Mouse (Mus musculus) kidney, embryonic 15.5 days (tissue): ENCODE measurements at regions not wholly inside any gene's neighbourhood (a gene's known extent, or its start where the extent isn't known, plus 50 kb on each side); places are given as distances from the start of the nearest gene placed in this dataset.

ENCODE experiments used
- ATAC-seq: fragments of 200-750 bp; cut with Nextera tagmentation; replicated peaks from 2 replicates; pipeline ENCODE4 v1.8.0; 2017; ENCODE audit warnings: moderate TSS enrichment; ENCODE audit not compliant: low FRiP score
- H3K27ac ChIP-seq: fragments of 300-500 bp; sonication (generic); 2 replicates; pipeline ENCODE4 v1.5.1; 2015; ENCODE audit warnings: mild to moderate bottlenecking, inconsistent platforms
- H3K27me3 ChIP-seq: fragments of 300-500 bp; sonication (generic); 2 replicates; pipeline ENCODE4 v1.6.1; 2015; ENCODE audit warnings: inconsistent platforms
- H3K36me3 ChIP-seq: fragments of 300-500 bp; sonication (generic); 2 replicates; pipeline ENCODE4 v1.6.1; 2015; ENCODE audit warnings: inconsistent platforms
- H3K4me1 ChIP-seq: fragments of 300-500 bp; sonication (generic); 2 replicates; pipeline ENCODE4 v1.6.1; 2015; ENCODE audit warnings: inconsistent platforms
- H3K4me2 ChIP-seq: fragments of 300-500 bp; sonication (generic); 2 replicates; pipeline ENCODE4 v1.6.1; 2015; ENCODE audit warnings: moderate library complexity, mild to moderate bottlenecking, inconsistent platforms
- H3K4me3 ChIP-seq: fragments of 300-500 bp; sonication (generic); replicated peaks from 2 replicates; pipeline ENCODE4 v1.5.1; 2015; ENCODE audit warnings: mild to moderate bottlenecking, inconsistent platforms
- H3K9ac ChIP-seq: fragments of 300-500 bp; sonication (generic); 2 replicates; pipeline ENCODE4 v1.6.1; 2015; ENCODE audit warnings: mild to moderate bottlenecking, inconsistent platforms
- H3K9me3 ChIP-seq: fragments of 300-500 bp; sonication (generic); replicated peaks from 2 replicates; pipeline ENCODE4 v1.6.1; 2016; ENCODE audit warnings: inconsistent platforms
- WGBS: fragments of 180-500 bp; shearing (Covaris S2); methylation state at CpG from one replicate; pipeline ENCODE4 v1.1.7; 2015; ENCODE audit warnings: mixed read lengths; 5-methylcytosine and 5-hydroxymethylcytosine counted together

DNA sequence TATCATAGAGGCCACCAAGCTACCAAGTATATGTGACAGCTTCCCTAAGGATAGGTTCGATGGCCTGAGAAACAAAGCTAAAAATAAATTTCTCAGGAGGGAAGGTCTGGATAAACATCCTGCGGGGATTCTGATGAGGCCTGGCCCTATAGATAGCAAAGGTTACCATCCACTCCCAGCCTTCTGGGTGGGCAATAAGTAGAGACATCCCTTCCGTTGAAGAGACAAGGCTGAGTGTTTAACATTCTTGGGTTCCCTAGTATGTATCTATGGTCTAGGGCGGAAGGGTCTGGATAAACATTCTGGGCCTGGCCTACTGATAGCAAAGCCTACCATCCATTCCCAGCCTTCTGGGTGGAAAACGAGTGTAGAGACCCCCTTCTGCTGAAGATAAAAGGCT is 180.5 kb upstream of the Dlk1 start:
- H3K27me3 ChIP-seq: no peaks in the 10 kb centered on the region
- H3K4me3 ChIP-seq: no peak overlapping the region
- no peak overlapping the region for H3K9ac ChIP-seq
- no peak overlapping the region for H3K4me2 ChIP-seq
- H3K9me3 ChIP-seq: no peaks in the 10 kb centered on the region
- ATAC-seq: no peak
- no peaks in the 10 kb centered on the region for H3K4me1 ChIP-seq
- no peak overlapping the region for H3K27ac ChIP-seq
- H3K36me3 ChIP-seq: no peaks in the 10 kb centered on the region
- WGBS: 76% methylated on average over 5 of the region's 5 CpGs

DNA sequence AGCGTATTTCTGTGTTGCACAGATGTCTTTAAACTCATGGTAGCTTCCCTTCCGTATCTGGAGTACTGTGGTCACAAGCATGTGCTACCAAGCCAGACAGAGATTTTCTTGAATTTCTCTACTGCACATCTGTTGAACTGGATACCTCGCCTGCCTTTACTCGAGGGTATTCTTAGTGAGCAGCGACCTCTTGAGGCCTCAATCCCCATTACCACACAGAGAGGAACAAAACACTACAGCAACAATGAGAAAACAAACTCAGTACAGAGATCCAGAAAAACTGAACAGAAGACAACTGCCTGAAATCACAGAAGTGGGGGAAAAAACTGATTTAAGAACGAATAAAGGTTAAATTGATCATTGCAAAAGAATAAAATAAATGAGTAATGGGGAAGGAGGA is 137.8 kb upstream of the Dlk1 start:
- no peaks in the 10 kb centered on the region for H3K36me3 ChIP-seq
- WGBS: 30% methylated on average over 6 of the region's 6 CpGs
- no peak overlapping the region for H3K4me3 ChIP-seq
- H3K4me2 ChIP-seq: no peak overlapping the region
- no peak for ATAC-seq
- no peaks in the 10 kb centered on the region for H3K27me3 ChIP-seq
- H3K4me1 ChIP-seq: no peaks in the 10 kb centered on the region
- no peak overlapping the region for H3K27ac ChIP-seq
- no peaks in the 10 kb centered on the region for H3K9me3 ChIP-seq
- no peak overlapping the region for H3K9ac ChIP-seq

DNA sequence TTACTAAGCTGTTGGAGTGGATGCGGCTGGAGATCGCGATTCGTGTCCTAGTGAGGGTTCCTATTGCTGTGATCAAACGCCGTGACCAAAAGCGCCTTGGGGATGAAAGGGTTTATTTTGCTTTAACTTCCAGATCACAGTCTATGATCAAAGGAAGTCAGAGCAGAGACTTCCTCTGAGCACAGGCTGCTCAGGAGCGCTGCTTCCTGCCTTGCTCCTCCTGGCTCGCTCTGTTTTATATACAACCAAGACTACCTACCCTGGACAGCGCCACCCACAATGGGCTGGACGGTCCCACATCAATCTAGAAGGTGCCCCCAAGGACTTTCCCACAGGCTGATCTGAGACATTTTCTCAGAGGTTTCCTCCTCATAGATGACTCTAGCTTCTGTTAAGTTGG is 126.6 kb upstream of the Dlk1 start:
- Histone ChIP-seq H3K27me3 (no peaks in the 10 kb centered on the region), H3K4me2 (0 out of 2 replicates have a peak overlapping the region, but pooled peaks have one; percentile 21), H3K9me3 (no peaks in the 10 kb centered on the region), H3K9ac (no peak overlapping the region), H3K27ac (no peak overlapping the region), H3K4me3 (no peak overlapping the region), H3K4me1 (0 out of 2 replicates have a peak, but pooled peaks cover 2% of the 10 kb centered on the region), H3K36me3 (no peaks in the 10 kb centered on the region)
- WGBS: 31% methylated on average over 11 of the region's 11 CpGs
- peak; percentile 83 for ATAC-seq

DNA sequence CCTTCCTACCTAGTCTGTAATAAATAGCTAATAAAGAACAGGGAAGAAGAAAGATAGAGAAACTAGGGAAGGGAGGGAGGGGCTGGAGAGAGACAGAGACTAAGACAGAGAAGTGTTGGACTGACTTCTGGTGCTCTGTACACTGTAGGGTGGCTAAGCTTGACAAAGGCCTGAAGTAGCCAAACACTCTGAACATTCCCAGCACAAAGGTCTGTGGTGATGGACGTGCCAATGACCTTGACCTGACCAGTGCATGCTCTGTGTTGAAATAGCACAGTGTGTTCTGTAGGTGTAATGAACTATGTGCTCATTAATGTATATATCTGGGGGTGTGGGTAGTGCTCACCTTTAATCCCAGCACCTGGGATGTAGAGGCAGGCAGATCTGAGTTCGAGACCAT is 81.3 kb upstream of the Dlk1 start:
- no peaks in the 10 kb centered on the region for H3K9me3 ChIP-seq
- H3K4me2 ChIP-seq: no peak overlapping the region
- H3K4me1 ChIP-seq: no peaks in the 10 kb centered on the region
- H3K27me3 ChIP-seq: no peaks in the 10 kb centered on the region
- H3K4me3 ChIP-seq: no peak overlapping the region
- WGBS: 82% methylated on average over 2 of the region's 2 CpGs
- no peak overlapping the region for H3K27ac ChIP-seq
- ATAC-seq: no peak
- no peak overlapping the region for H3K9ac ChIP-seq
- no peaks in the 10 kb centered on the region for H3K36me3 ChIP-seq

DNA sequence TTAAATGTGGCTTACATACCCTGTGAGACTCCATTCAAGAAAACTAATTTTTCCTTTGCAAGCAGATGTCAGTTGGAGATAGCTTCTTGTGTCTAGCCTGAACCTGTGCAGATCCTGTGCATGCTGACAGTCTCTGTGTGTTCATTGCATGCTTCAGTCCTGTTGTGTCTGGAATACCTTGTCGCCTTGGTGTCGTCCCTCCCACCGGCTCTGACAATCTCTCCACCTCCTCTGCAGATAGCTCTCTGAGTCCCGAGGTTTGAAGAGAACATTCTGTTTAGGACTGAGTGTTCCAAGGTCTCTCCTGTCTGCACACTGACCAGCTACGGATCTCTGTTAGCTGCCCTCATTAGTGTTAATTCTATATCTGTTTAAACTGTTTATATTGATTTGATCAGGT is 66.8 kb upstream of the Dlk1 start:
- H3K9ac ChIP-seq: no peak overlapping the region
- H3K4me2 ChIP-seq: no peak overlapping the region
- H3K4me1 ChIP-seq: peaks cover 5% of the 10 kb centered on the region; the same call in 1 of the 2 replicates
- H3K36me3 ChIP-seq: no peaks in the 10 kb centered on the region
- no peak overlapping the region for H3K4me3 ChIP-seq
- no peak overlapping the region for H3K27ac ChIP-seq
- no peaks in the 10 kb centered on the region for H3K27me3 ChIP-seq
- no peaks in the 10 kb centered on the region; the same call in 1 of the 2 replicates for H3K9me3 ChIP-seq
- 73% methylated on average over 5 of the region's 5 CpGs for WGBS
- no peak for ATAC-seq

DNA sequence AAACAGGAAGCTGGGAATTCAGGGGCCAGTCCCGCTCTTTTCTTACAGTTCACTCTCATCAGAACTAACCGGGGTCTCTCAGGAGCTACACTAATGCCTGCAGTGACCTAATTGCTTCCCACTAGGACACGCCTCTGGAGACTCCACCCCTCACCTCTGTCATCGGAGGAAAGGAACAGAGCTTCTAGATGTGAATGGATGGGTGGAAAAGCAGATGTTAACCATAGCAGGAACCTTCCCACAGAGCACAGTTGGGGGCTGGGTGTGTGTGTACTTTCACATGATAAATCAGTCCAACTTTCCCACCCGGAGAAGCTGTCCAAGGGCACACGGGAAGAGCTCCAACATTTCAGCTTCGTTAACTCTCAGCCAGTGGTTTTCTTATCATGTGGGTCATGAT is 63.8 kb upstream of the Dlk1 start:
- Histone ChIP-seq H3K4me2 (no peak overlapping the region), H3K9ac (no peak overlapping the region), H3K27ac (no peak overlapping the region), H3K36me3 (no peaks in the 10 kb centered on the region), H3K27me3 (peaks cover 7% of the 10 kb centered on the region; the same call in 1 of the 2 replicates), H3K4me1 (peaks cover 8% of the 10 kb centered on the region), H3K4me3 (no peak overlapping the region), H3K9me3 (no peaks in the 10 kb centered on the region)
- 22% methylated on average over 7 of the region's 7 CpGs for WGBS
- no peak for ATAC-seq

DNA sequence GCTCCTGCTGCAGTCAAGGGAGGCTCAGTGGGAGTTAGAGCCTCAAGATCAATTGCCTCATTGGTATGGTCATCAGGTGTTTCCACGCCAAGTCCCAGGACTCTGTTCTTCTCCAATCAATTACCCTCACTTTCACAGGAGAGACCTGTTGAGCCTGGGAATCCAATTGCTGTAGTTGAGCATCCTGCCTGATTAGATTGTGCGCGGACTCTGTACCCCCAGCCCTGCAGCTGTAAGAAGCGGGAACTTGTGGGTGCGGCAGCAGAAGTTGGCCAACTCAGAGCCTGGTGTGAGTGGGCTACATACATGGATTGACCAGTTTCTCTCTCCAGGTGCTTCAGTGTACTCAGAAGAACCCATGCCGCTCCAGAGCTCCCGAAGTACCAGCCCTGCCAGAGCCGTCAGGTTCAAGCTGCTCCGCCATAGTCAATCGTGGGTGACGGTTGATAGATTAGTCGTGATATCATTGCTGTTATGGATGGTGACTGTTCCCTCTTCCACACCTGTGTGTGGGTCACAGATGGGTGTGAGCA is 62.2 kb upstream of the Dlk1 start:
- Histone ChIP-seq H3K27ac (no peak overlapping the region), H3K27me3 (peaks cover 12% of the 10 kb centered on the region; the same call in 1 of the 2 replicates), H3K4me1 (peaks cover 15% of the 10 kb centered on the region), H3K9me3 (no peaks in the 10 kb centered on the region), H3K4me3 (no peak overlapping the region), H3K36me3 (no peaks in the 10 kb centered on the region), H3K4me2 (no peak overlapping the region), H3K9ac (no peak overlapping the region)
- no peak for ATAC-seq
- WGBS: 93% methylated on average over 12 of the region's 12 CpGs

DNA sequence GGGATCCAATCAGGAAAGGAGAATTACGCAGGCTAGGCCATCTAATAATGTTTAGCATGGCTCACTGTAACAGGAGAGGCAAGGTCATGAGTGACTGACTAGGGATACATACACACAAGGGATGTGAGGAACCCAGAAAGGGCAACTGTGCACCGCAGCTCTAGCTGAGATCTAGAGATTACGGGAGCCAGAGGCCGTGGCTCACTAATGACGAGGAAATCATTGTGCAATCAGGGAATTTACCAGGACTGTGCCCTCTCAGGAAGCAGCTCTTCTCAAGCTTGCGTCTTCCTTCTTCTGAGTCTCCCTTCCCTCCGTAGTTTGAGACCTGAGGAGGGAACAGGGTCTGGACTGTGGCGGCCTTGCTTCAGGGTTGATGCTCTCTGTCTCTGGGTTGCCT is 61.6 kb upstream of the Dlk1 start:
- Histone ChIP-seq H3K4me1 (peaks cover 15% of the 10 kb centered on the region), H3K27me3 (peaks cover 12% of the 10 kb centered on the region; the same call in 1 of the 2 replicates), H3K27ac (no peak overlapping the region), H3K4me2 (no peak overlapping the region), H3K36me3 (no peaks in the 10 kb centered on the region), H3K9me3 (no peaks in the 10 kb centered on the region), H3K4me3 (no peak overlapping the region), H3K9ac (no peak overlapping the region)
- 74% methylated on average over 8 of the region's 8 CpGs for WGBS
- no peak for ATAC-seq

DNA sequence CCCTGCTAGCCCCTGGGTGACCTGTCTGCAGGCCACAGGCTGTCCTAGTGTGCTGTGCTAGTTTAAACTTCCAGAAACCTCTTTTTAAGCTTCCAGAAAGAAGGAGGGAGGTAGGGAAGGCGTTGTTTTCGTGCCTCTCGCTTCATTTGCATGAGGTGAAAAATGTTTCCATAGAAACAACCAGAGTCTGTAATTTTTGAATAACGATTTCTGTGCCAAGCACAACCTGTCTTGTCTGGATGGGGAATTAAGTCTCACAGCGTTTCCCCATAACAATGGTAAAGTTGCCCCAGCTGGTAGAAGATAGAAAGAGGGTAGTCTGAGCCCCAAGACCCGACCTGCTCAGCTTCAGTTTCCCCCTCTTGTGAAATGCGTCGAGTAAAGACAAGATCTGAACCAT is 59.3 kb upstream of the Dlk1 start:
- H3K4me3 ChIP-seq: no peak overlapping the region
- ATAC-seq: no peak
- H3K4me1 ChIP-seq: peaks cover 25% of the 10 kb centered on the region
- H3K4me2 ChIP-seq: peak overlapping the region; percentile 42
- H3K9ac ChIP-seq: no peak overlapping the region
- 63% methylated on average over 8 of the region's 8 CpGs for WGBS
- no peaks in the 10 kb centered on the region for H3K36me3 ChIP-seq
- no peaks in the 10 kb centered on the region for H3K9me3 ChIP-seq
- H3K27ac ChIP-seq: no peak overlapping the region
- peaks cover 20% of the 10 kb centered on the region for H3K27me3 ChIP-seq

DNA sequence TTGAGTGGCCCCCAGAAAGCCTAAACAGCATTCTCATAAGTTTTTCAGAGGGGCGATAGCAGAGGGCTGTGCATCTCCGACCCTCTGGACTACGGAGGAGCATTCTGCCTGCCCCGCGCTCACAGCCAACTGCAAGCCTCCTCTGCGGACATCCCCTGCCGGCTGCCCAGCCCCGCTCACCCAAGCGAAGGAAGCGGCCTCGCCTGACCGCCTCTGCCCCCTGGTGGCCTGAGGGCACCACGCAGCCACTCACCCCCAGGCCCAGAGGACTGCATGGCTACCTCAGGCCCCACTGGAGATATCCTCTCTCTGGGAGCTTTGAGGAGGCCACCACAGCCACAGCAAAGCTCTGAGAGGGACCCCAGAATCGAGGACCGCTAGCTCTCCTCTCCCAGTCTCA is 58.8 kb upstream of the Dlk1 start:
- ATAC-seq: peak; percentile 73
- peak overlapping the region; percentile 42 for H3K4me2 ChIP-seq
- H3K9ac ChIP-seq: no peak overlapping the region
- WGBS: 4% methylated on average over 15 of the region's 15 CpGs
- peaks cover 20% of the 10 kb centered on the region for H3K27me3 ChIP-seq
- no peak overlapping the region for H3K27ac ChIP-seq
- H3K4me3 ChIP-seq: no peak overlapping the region
- H3K36me3 ChIP-seq: no peaks in the 10 kb centered on the region
- peaks cover 27% of the 10 kb centered on the region for H3K4me1 ChIP-seq
- no peaks in the 10 kb centered on the region for H3K9me3 ChIP-seq

DNA sequence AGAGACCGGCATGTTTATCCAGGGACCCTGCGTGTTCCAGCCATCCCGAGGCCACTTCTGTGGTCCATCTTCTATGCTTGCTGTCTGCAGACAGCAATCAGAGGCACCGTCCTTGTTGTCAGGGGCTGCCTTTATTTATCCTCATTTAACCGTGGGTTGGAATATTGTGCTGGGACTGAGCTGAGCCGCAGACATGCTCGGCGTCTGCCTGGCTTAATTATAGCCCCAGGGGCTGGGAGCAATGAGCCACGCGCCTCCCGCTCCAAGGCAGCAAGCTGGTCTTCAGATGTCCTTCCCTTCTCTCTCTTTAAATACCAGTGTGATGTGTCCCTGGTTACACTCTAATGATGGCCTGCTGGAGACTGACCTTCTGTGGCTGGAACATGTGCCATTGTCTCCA is 58.2 kb upstream of the Dlk1 start:
- H3K9ac ChIP-seq: no peak overlapping the region
- H3K4me1 ChIP-seq: peaks cover 30% of the 10 kb centered on the region
- no peak overlapping the region for H3K4me2 ChIP-seq
- no peak overlapping the region for H3K27ac ChIP-seq
- no peak overlapping the region for H3K4me3 ChIP-seq
- H3K27me3 ChIP-seq: peaks cover 20% of the 10 kb centered on the region
- ATAC-seq: no peak
- H3K36me3 ChIP-seq: no peaks in the 10 kb centered on the region
- WGBS: 51% methylated on average over 11 of the region's 11 CpGs
- H3K9me3 ChIP-seq: no peaks in the 10 kb centered on the region

DNA sequence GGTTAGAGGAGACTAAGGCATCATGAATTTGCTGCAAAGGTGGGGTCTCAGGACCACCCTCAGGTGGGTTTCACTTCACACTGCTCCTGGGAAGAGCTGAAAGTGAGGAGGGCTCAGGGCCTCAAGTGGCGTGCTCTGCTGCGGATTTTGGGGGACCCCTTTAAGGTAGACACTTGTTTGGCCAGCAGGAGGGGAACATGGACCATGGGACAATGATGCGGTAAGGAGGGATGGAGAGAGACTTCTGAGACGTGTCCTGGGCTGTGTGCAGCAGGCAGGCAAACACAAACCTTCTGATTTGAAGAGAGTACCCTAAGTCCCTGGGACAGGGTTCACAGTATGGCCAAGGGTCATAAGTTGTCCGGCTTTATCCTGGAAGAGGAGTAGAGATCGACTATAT is 56.0 kb upstream of the Dlk1 start:
- Histone ChIP-seq H3K27me3 (peaks cover 23% of the 10 kb centered on the region), H3K36me3 (no peaks in the 10 kb centered on the region), H3K9me3 (no peaks in the 10 kb centered on the region), H3K4me1 (peaks cover 48% of the 10 kb centered on the region), H3K9ac (no peak overlapping the region), H3K4me2 (no peak overlapping the region), H3K4me3 (no peak overlapping the region), H3K27ac (no peak overlapping the region)
- WGBS: 81% methylated on average over 6 of the region's 6 CpGs
- ATAC-seq: no peak
